Mouse (Mus musculus) neural tube, embryonic 14.5 days (tissue): ENCODE results near the gene Ptpre. TPM values are rescaled to one million over a fixed set of nuclear protein-coding genes. Genes with fewer than 3 reads are reported as not detected.
A peak's percentile ranks its signal among the peaks of the same experiment; 100 is the strongest.

ENCODE experiments used
- ATAC-seq: fragments of 200-750 bp; cut with Nextera tagmentation; 2 replicates; pipeline ENCODE4 v1.8.0; 2017; ENCODE audit warnings: low read depth, mild to moderate bottlenecking, moderate TSS enrichment, moderate library complexity
- H3K27ac ChIP-seq: fragments of 300-500 bp; sonication (generic); 2 replicates; pipeline ENCODE4 v1.5.1; 2014; ENCODE audit warnings: low read depth, mild to moderate bottlenecking, control low read depth, low read length, moderate library complexity, mixed read lengths
- H3K27me3 ChIP-seq: fragments of 300-500 bp; sonication (generic); 2 replicates; pipeline ENCODE4 v1.6.1; 2014; ENCODE audit warnings: low read length; ENCODE audit not compliant: control insufficient read depth, insufficient read depth
- H3K36me3 ChIP-seq: fragments of 300-500 bp; sonication (generic); 2 replicates; pipeline ENCODE4 v1.6.1; 2014; ENCODE audit warnings: low read length, mixed read lengths; ENCODE audit not compliant: control insufficient read depth, insufficient read depth
- H3K4me1 ChIP-seq: fragments of 300-500 bp; sonication (generic); 2 replicates; pipeline ENCODE4 v1.6.1; 2014; ENCODE audit warnings: low read length; ENCODE audit not compliant: control insufficient read depth, insufficient read depth
- H3K4me2 ChIP-seq: fragments of 300-500 bp; sonication (generic); 2 replicates; pipeline ENCODE4 v1.6.1; 2014; ENCODE audit warnings: mild to moderate bottlenecking, low read depth, low read length, control low read depth
- H3K4me3 ChIP-seq: fragments of 300-500 bp; sonication (generic); 2 replicates; pipeline ENCODE4 v1.5.1; 2014; ENCODE audit warnings: low read depth, low read length, control low read depth, mixed read lengths
- H3K9ac ChIP-seq: fragments of 300-500 bp; sonication (generic); replicated peaks from 2 replicates; pipeline ENCODE4 v1.6.1; 2014; ENCODE audit warnings: low read depth, mild to moderate bottlenecking, control low read depth, low read length, mixed read lengths
- H3K9me3 ChIP-seq: fragments of 300-500 bp; sonication (generic); 2 replicates; pipeline ENCODE4 v1.6.1; 2016; ENCODE audit warnings: low read length; ENCODE audit not compliant: control insufficient read depth
- WGBS: fragments of 180-500 bp; shearing (Covaris S2); extraction: QIAGEN DNeasy Blood & Tissue Kit; methylation state at CpG from one replicate; pipeline ENCODE4 v1.1.7; 2014; 5-methylcytosine and 5-hydroxymethylcytosine counted together
- polyA plus RNA-seq: library from polyadenylated mRNA; unstranded; fragments of >200 nt; fragmentation: Nextera tagmentation; extraction: Ambion mirVana; gene quantifications from 2 replicates; pipeline ENCODE4 v1.2.1, GENCODE M21; 2014

The Ptpre gene
- polyA plus RNA-seq, 1 experiment from 2014 or later = 15.4 TPM

DNA sequence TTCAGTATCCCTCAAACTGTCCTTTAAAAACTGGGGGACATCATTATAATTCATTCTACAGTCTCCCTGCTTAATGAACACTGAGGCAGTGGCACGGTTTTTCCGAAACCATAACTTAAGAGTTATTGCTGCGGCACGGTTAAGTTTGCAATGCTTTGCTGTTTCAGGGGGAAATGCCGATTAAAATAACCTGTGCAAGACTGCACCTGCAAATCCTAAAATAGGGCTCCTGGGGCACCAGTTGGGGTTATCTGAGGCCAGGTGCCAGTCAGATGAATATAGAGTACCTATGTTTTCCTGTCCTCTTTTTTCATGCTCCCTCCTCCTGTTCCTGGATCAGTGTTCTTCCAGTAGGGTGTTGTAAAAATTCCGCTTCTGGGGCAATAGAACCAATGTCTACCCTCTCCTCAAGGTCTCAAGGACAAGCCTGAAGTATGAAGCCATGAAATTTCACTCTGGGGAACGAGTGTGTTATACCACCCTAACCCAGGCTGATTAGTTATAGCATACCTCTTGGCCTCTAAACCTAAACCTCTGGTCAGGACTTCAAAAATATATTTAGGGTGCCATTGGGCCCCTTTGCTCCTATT, 179.8 kb downstream of the Ptpre start:
- peak overlapping the region; percentile 64 for H3K4me3 ChIP-seq
- 0 out of 2 replicates have a peak, but pooled peaks cover 2% of the 10 kb centered on the region for H3K4me1 ChIP-seq
- H3K27ac ChIP-seq = no peak overlapping the region
- peak overlapping the region; percentile 97 for H3K4me2 ChIP-seq
- H3K9me3 ChIP-seq = no peaks in the 10 kb centered on the region
- no peaks in the 10 kb centered on the region for H3K27me3 ChIP-seq
- ATAC-seq = no peak
- 58% methylated on average over 7 of the region's 7 CpGs for WGBS
- H3K9ac ChIP-seq = peak overlapping the region; percentile 25; the same call in 1 of the 2 replicates
- no peaks in the 10 kb centered on the region for H3K36me3 ChIP-seq

DNA sequence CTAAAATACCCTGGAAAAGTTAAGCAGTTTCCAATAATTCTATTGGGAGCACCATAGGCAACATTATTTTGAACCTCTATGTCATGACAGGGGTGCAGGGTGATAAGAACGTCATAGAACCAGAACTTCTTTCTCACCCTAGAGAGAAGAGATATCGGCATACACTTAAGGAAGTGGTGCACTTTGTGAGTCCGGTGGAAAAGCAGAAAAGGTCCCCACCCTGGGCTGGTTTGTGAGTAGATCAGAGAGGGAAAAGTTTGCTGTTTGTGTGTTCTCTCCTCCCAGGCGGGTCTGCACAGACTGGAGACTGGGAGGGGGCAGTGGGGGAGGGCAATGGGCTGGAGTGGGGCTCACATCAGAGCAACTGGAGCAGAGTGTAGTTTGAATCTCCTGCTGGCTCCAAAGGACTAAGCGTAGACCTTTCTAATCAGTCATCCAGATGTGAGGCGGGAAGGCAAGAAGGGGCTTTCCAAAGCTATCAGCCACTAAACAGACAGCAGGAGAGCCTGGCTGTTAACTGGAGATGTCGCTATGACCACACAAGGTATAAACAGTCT, 184.2 kb downstream of the Ptpre start:
- H3K27ac ChIP-seq = no peak overlapping the region
- WGBS = 82% methylated on average over 7 of the region's 7 CpGs

DNA sequence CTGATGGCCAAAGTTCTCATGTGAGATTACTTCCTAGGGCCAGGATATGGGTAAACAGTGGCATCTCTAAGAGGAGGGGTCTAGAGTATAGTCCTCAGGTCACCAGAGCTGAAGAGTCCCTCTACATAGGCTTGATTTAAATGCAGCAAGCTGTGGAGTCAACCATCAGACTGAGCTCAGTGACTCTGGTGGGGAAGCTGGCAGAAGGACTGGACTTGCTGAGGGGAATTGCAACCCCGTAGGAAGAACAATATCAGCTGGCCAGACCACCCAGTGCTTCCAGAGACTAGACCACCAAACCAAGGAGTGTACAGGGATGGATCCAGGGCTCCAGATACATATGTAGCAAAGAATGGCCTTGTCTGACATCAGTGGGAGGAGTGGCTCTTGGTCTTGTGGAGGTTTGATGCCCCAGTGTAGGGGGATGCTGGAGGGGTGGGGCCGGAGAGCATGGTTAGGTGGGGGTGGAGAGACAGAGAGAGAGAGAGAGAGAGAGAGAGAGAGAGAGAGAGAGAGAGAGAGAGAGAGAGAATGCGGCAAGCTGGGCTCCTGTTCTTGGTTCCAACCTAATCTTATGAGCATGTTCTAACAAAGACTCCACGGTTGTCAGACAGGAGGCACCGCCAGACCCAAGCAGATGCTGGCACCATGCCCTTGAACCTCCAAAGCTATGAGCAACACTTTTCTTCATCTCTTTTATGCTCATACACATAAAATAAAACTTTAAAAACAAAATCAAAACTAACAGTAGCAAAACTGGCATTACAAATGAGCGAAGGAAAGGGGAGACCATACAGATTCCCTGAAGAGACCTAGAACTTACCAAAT, 184.9 kb downstream of the Ptpre start:
- no peaks in the 10 kb centered on the region for H3K36me3 ChIP-seq
- no peaks in the 10 kb centered on the region for H3K9me3 ChIP-seq
- H3K4me1 ChIP-seq = no peaks in the 10 kb centered on the region
- H3K27ac ChIP-seq = no peak overlapping the region
- no peak for ATAC-seq
- 81% methylated on average over 6 of the region's 6 CpGs for whole genome bisulfite sequencing
- H3K27me3 ChIP-seq = no peaks in the 10 kb centered on the region
- H3K4me3 ChIP-seq = no peak overlapping the region
- no peak overlapping the region for H3K4me2 ChIP-seq
- no peak overlapping the region for H3K9ac ChIP-seq

More for the DNA sequence above, 184.2 kb downstream of the Ptpre start:
- Histone ChIP-seq H3K9me3 (no peaks in the 10 kb centered on the region), H3K4me3 (no peak overlapping the region), H3K4me2 (no peak overlapping the region), H3K27me3 (no peaks in the 10 kb centered on the region), H3K36me3 (no peaks in the 10 kb centered on the region), H3K4me1 (0 out of 2 replicates have a peak, but pooled peaks cover 2% of the 10 kb centered on the region), H3K9ac (no peak overlapping the region)
- no peak for ATAC-seq

DNA sequence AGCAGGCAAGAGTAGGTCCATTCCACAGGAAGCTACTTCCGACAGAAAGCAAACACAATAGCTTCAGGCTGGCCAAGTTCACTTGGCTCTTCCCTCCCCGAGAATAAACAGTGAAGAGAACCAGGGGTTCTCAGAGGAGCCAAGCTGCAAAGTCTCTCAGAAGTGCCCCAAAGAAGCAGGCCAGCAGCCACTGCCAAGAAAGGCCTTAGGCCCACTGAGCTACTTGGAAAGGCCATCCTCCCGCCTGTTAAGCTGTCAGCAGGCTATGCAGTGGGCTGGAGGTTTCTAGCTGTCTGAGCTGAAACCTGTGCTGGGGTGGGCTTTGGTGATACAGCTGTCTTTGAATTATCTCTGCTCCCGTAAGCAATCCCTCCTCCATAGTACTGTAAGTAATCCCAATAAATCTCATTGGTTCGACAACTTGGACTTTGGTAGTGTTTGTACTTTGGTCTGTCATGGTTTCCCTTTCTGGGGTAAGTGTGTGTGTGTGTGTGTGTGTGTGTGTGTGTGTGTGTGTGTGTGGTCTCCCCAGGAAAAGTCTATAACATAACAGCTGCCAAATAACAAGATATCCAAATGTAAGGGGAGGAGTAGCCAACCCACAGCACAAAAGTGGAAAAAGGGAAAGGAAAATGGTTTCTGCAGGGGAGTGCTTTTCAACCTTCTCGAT, 186.5 kb downstream of the Ptpre start:
- H3K4me1 ChIP-seq = no peaks in the 10 kb centered on the region
- whole genome bisulfite sequencing = 76% methylated on average over 6 of the region's 6 CpGs
- no peaks in the 10 kb centered on the region for H3K27me3 ChIP-seq
- H3K36me3 ChIP-seq = no peaks in the 10 kb centered on the region
- no peak overlapping the region for H3K4me2 ChIP-seq
- no peaks in the 10 kb centered on the region for H3K9me3 ChIP-seq
- no peak overlapping the region for H3K4me3 ChIP-seq
- H3K9ac ChIP-seq = no peak overlapping the region
- no peak for ATAC-seq
- no peak overlapping the region for H3K27ac ChIP-seq

DNA sequence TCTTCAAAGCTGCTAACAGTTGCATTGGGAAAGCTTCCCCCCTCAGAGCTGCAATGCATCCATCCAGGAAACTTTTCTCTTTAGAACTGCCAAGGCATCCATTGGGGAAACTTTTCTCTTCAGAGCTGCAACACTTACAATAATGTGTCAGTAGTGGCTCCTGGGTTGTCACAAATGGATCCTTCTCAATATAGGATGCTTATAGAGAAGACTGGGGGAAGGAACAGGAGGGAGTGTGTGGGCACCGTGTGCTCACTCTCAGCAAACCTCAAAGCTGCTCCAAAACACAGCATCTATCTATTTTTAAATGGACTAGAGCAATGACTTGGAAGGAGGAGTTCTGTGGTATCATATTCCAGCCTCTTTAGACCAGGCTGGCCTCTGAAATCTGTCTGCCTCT, 189.4 kb downstream of the Ptpre start:
- no peak overlapping the region for H3K4me3 ChIP-seq
- H3K27me3 ChIP-seq = no peaks in the 10 kb centered on the region
- no peaks in the 10 kb centered on the region for H3K36me3 ChIP-seq
- ATAC-seq = no peak
- no peaks in the 10 kb centered on the region for H3K4me1 ChIP-seq
- H3K9ac ChIP-seq = no peak overlapping the region
- H3K9me3 ChIP-seq = no peaks in the 10 kb centered on the region
- no peak overlapping the region for H3K4me2 ChIP-seq
- 77% methylated on average over 1 of the region's 1 CpGs for WGBS
- H3K27ac ChIP-seq = no peak overlapping the region

DNA sequence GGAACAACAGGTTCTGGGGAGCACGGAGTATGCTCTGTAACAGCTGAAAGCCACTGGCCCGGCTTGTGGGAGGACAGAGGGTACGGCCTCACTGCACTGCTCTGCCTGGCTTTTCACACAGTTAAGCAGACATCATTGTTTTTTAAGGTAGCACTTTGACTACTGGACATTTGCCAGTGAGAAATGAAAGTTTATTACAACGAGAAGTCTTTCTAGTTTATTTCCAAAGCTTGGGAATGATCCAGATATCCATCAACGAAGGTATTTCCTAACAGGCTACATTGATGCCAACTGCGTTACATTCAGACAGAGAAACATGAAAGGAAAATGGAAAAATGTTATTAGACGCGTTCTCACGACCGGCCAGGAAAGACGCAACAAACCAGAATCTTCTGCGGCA, 190.8 kb downstream of the Ptpre start:
- WGBS = 94% methylated on average over 12 of the region's 12 CpGs
- H3K4me2 ChIP-seq = no peak overlapping the region
- no peak overlapping the region for H3K27ac ChIP-seq
- ATAC-seq = no peak
- no peaks in the 10 kb centered on the region for H3K27me3 ChIP-seq
- H3K4me3 ChIP-seq = no peak overlapping the region
- H3K9ac ChIP-seq = no peak overlapping the region
- H3K36me3 ChIP-seq = no peaks in the 10 kb centered on the region
- no peaks in the 10 kb centered on the region for H3K4me1 ChIP-seq
- no peaks in the 10 kb centered on the region for H3K9me3 ChIP-seq

DNA sequence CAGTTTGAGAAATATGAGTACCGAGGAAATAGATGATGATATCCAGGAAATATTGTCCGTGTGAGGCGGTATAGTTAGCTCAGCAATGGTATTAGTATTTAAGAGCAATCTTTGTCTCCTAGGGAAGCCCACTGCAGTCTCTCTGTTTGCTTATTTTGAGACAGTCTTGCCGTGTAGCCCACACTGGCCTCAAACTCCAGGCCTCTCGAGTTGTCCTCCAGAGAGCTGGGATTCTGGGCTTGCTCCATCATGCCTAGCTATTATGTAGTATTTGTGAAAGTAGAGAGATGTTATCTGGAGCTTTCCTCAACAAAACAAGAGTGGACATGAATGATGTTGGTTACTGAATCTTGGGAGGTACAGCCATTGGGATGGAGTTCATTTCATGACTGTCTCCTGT, 197.1 kb downstream of the Ptpre start:
- no peak overlapping the region for H3K9ac ChIP-seq

DNA sequence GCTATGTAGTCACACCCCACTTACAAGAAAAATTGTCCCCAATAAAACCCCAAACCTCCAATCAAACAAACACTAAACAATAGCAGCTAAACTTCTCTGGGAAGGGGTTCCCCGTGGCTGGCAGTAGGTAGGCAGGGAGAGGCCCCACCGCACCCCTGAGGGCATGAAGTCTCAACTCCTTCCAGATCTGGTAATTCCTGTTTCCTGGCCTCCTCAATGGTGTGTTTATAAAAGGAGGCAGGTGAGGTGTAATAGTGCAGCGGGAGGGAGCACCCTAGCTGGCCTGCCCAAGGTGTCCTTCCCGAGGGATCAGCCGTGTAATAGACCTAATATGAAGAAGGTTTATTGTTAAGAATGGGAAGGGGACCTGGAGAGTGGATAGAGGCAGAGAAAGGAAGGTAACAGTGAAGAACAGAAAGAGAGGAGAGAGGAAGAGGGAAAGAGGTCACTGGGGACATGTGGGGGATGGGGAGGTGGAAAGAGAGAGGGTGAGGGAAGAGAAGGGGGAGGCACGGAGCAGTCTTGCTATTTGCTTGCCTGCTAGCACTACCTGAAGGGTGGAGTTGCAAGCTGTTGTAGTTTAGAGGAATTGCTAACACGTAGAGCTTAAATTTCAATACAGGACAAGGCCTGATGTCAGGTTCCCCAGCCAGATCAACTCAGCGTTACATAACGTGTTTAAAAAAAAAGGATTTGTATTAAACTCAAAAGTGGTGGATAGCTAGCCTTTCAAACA, 197.8 kb downstream of the Ptpre start:
- Histone ChIP-seq H3K9me3 (no peaks in the 10 kb centered on the region), H3K4me2 (no peak overlapping the region), H3K4me3 (no peak overlapping the region), H3K9ac (no peak overlapping the region), H3K27me3 (no peaks in the 10 kb centered on the region), H3K36me3 (no peaks in the 10 kb centered on the region), H3K4me1 (no peaks in the 10 kb centered on the region), H3K27ac (no peak overlapping the region)
- WGBS = 88% methylated on average over 9 of the region's 9 CpGs
- no peak for ATAC-seq

More for the DNA sequence above, 197.1 kb downstream of the Ptpre start:
- 92% methylated on average over 5 of the region's 5 CpGs for WGBS
- Histone ChIP-seq H3K4me1 (no peaks in the 10 kb centered on the region), H3K9me3 (no peaks in the 10 kb centered on the region), H3K36me3 (no peaks in the 10 kb centered on the region), H3K27me3 (no peaks in the 10 kb centered on the region), H3K27ac (no peak overlapping the region), H3K4me3 (no peak overlapping the region), H3K4me2 (no peak overlapping the region)
- ATAC-seq = no peak
